ENCODE assay signal across 8 mouse cellular contexts in the genomic region with DNA sequence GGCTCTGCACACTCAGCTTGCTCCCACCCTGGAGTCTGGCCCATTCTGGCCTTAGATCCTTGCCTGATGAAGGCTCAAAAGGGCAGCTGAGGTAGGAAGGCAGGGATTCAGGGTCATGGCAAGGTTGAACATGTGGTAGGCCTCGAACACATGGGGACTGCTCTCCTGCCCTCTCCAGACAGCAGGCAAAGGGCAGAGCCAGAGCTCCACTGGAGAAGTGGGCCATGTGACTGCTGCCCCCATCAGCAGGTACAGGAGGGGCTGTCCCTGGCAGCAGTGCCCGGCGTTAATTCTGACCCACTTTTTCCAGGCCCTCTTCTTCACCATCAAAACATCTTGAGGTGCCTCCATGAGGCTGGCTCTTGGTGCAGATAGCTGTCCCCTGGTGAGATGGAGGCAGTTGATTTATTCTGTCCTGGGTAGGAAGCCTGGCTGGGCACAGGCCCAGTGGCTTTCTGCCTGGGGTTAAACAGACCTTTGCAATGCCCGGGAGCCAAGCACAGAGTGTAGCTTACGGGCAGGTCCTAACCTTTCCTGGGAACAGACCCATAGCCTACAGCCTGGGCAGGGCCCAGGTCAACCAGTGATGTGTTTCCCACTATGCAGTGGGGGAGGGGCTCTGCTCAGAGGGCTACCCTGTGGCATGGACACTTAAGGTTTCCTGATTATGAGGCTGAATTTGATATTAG. TPM values are rescaled to one million over a fixed set of nuclear protein-coding genes. Genes with fewer than 3 reads are reported as not detected.
DNase-seq lines count a peak whose midpoint lies in the region; ATAC-seq and TF ChIP-seq lines count a peak whose summit lies in the region.

No protein-coding gene starts in this region.

- 57% methylated on average over 5 of the region's 5 CpGs for WGBS in heart, embryonic 13.5 days
- 72% methylated on average over 5 of the region's 5 CpGs for WGBS in bone marrow, adult 2 months
- 79% methylated on average over 5 of the region's 5 CpGs for WGBS in forebrain, embryonic 16.5 days
- WGBS in liver, embryonic 11.5 days: 65% methylated on average over 5 of the region's 5 CpGs

- H3K4me1 ChIP-seq in heart, embryonic 13.5 days: peaks cover 62% of the 10 kb centered on the region
- H3K4me1 ChIP-seq in bone marrow, adult 2 months (ENCODE audit: control insufficient read depth, insufficient read depth, low read length): peaks cover 2% of the 10 kb centered on the region; the same call in 1 of the 2 replicates
- H3K4me1 ChIP-seq in forebrain, embryonic 16.5 days (replicated peaks; ENCODE audit: control insufficient read depth, insufficient read depth, low read length): peaks cover 29% of the 10 kb centered on the region
- peaks cover 44% of the 10 kb centered on the region for H3K4me1 ChIP-seq in liver, embryonic 11.5 days (replicated peaks; ENCODE audit: control insufficient read depth, insufficient read depth, low read length)

- no peaks in the 10 kb centered on the region for H3K27me3 ChIP-seq in heart, embryonic 13.5 days (replicated peaks)
- H3K27me3 ChIP-seq in forebrain, embryonic 16.5 days (replicated peaks; ENCODE audit: control insufficient read depth, insufficient read depth, low read length): no peaks in the 10 kb centered on the region
- H3K27me3 ChIP-seq in liver, embryonic 11.5 days (replicated peaks; ENCODE audit: control insufficient read depth, insufficient read depth, low read length): no peaks in the 10 kb centered on the region

- TF ChIP-seq CTCF in bone marrow, adult 2 months (IDR thresholded peaks at IDR 0.05; ENCODE audit: control insufficient read depth, insufficient read depth, low read length): no peak

- ATAC-seq in heart, embryonic 13.5 days (ENCODE audit: extremely low read depth, insufficient number of reproducible peaks, low FRiP score, low TSS enrichment): no peak
- ATAC-seq in forebrain, embryonic 16.5 days: no peak
- no peak for ATAC-seq in liver, embryonic 11.5 days (replicated peaks; ENCODE audit: low FRiP score)

- peak overlapping the region; percentile 95 for H3K9ac ChIP-seq in heart, embryonic 13.5 days
- no peak overlapping the region for H3K9ac ChIP-seq in forebrain, embryonic 16.5 days (replicated peaks; ENCODE audit: low read depth, low read length)
- peak overlapping the region; percentile 98 for H3K9ac ChIP-seq in liver, embryonic 11.5 days (ENCODE audit: low read depth, low read length)

- no peak for TF ChIP-seq POLR2A in bone marrow, adult 2 months (IDR thresholded peaks at IDR 0.05; ENCODE audit: borderline replicate concordance, control insufficient read depth, low read depth, low read length)

- peaks cover 54% of the 10 kb centered on the region for H3K36me3 ChIP-seq in heart, embryonic 13.5 days
- peaks cover 7% of the 10 kb centered on the region for H3K36me3 ChIP-seq in forebrain, embryonic 16.5 days (ENCODE audit: control insufficient read depth, insufficient read depth)
- peaks cover 43% of the 10 kb centered on the region for H3K36me3 ChIP-seq in liver, embryonic 11.5 days (ENCODE audit: control insufficient read depth, insufficient read depth, low read length)

- peak overlapping the region; percentile 84 for H3K27ac ChIP-seq in heart, embryonic 13.5 days (replicated peaks)
- H3K27ac ChIP-seq in bone marrow, adult 2 months (ENCODE audit: control insufficient read depth, insufficient read depth, low read depth, low read length, poor library complexity): peak overlapping the region; percentile 67
- H3K27ac ChIP-seq in forebrain, embryonic 16.5 days (ENCODE audit: low read length): no peak overlapping the region
- H3K27ac ChIP-seq in liver, embryonic 11.5 days (ENCODE audit: low read depth, low read length): peak overlapping the region; percentile 92

- DNase-seq in heart, postnatal 4 days: no peak
- DNase-seq in liver, embryonic 11.5 days (ENCODE audit: low spot score): no peak
- DNase-seq in retina, postnatal 1 day: no peak
- DNase-seq in right cerebral cortex, postnatal 25 days: no peak
- DNase-seq in thymus, postnatal 25 days: no peak

- no peaks in the 10 kb centered on the region for H3K9me3 ChIP-seq in heart, embryonic 13.5 days
- no peaks in the 10 kb centered on the region for H3K9me3 ChIP-seq in forebrain, embryonic 16.5 days (ENCODE audit: control insufficient read depth, low read length)
- H3K9me3 ChIP-seq in liver, embryonic 11.5 days (ENCODE audit: control insufficient read depth, low read length): no peaks in the 10 kb centered on the region

- H3K4me3 ChIP-seq in heart, embryonic 13.5 days: peak overlapping the region; percentile 75
- H3K4me3 ChIP-seq in bone marrow, adult 2 months (replicated peaks; ENCODE audit: control insufficient read depth, low read depth, low read length): peak overlapping the region; percentile 63
- no peak overlapping the region for H3K4me3 ChIP-seq in forebrain, embryonic 16.5 days (replicated peaks; ENCODE audit: low read length)
- H3K4me3 ChIP-seq in liver, embryonic 11.5 days (ENCODE audit: low read depth, low read length): peak overlapping the region; percentile 95

- H3K4me2 ChIP-seq in heart, embryonic 13.5 days: peak overlapping the region; percentile 97
- H3K4me2 ChIP-seq in forebrain, embryonic 16.5 days (ENCODE audit: low read length): peak overlapping the region; percentile 67; the same call in 1 of the 2 replicates
- peak overlapping the region; percentile 82 for H3K4me2 ChIP-seq in liver, embryonic 11.5 days

RNA-seq across cellular contexts. Expression of gene Bsg, which starts 2.3 kb away (rescaled TPM):
- 1,093 and 1,212 TPM in 2 replicates for polyA plus RNA-seq in heart, embryonic 13.5 days (2015; fragmentation: Nextera tagmentation; extraction: Ambion mirVana)
- 100 to 1,000 TPM; 793 to 876 TPM for total RNA-seq in heart, postnatal 4 days (2021)
- polyA plus RNA-seq in bone marrow, adult 2 months (2011; ENCODE audit: insufficient read depth, insufficient read length, low replicate concordance, missing spikeins): 465 and 588 TPM in 2 replicates
- 726 and 729 TPM in 2 replicates for polyA plus RNA-seq in forebrain, embryonic 16.5 days (2015; fragmentation: Nextera tagmentation; extraction: Ambion mirVana)
- 992 and 1,001 TPM in 2 replicates for polyA plus RNA-seq in liver, embryonic 11.5 days (2014; fragmentation: Nextera tagmentation; extraction: Ambion mirVana)

RNA-seq across cellular contexts. Expression of gene Hcn2, which starts 9.9 kb away (rescaled TPM):
- polyA plus RNA-seq in heart, embryonic 13.5 days (2015; fragmentation: Nextera tagmentation; extraction: Ambion mirVana): 0.06 and 0.09 TPM in 2 replicates
- total RNA-seq in heart, postnatal 4 days (2021): 1 to 10 TPM; 7.6 to 9.5 TPM
- polyA plus RNA-seq in bone marrow, adult 2 months (2011; ENCODE audit: insufficient read depth, insufficient read length, low replicate concordance, missing spikeins): 0.31 TPM in 1 of 2 replicates, not detected in the other
- polyA plus RNA-seq in forebrain, embryonic 16.5 days (2015; fragmentation: Nextera tagmentation; extraction: Ambion mirVana): 0.39 and 0.52 TPM in 2 replicates
- polyA plus RNA-seq in liver, embryonic 11.5 days (2014; fragmentation: Nextera tagmentation; extraction: Ambion mirVana): not detected in 2 replicates

RNA-seq across cellular contexts. Expression of gene Gzmm, which starts 17.7 kb away (rescaled TPM):
- 0.67 and 1.0 TPM in 2 replicates for polyA plus RNA-seq in heart, embryonic 13.5 days (2015; fragmentation: Nextera tagmentation; extraction: Ambion mirVana)
- 1 to 10 TPM; 2.9 to 3.7 TPM for total RNA-seq in heart, postnatal 4 days (2021)
- polyA plus RNA-seq in bone marrow, adult 2 months (2011; ENCODE audit: insufficient read depth, insufficient read length, low replicate concordance, missing spikeins): not detected in 2 replicates
- polyA plus RNA-seq in forebrain, embryonic 16.5 days (2015; fragmentation: Nextera tagmentation; extraction: Ambion mirVana): 1.7 and 1.8 TPM in 2 replicates
- 0.16 and 0.45 TPM in 2 replicates for polyA plus RNA-seq in liver, embryonic 11.5 days (2014; fragmentation: Nextera tagmentation; extraction: Ambion mirVana)

RNA-seq across cellular contexts. Expression of gene Cdc34, which starts 24.6 kb away (rescaled TPM):
- polyA plus RNA-seq in heart, embryonic 13.5 days (2015; fragmentation: Nextera tagmentation; extraction: Ambion mirVana): 122 and 136 TPM in 2 replicates
- 100 to 1,000 TPM; 134 to 145 TPM for total RNA-seq in heart, postnatal 4 days (2021)
- 82.1 and 98.6 TPM in 2 replicates for polyA plus RNA-seq in bone marrow, adult 2 months (2011; ENCODE audit: insufficient read depth, insufficient read length, low replicate concordance, missing spikeins)
- polyA plus RNA-seq in forebrain, embryonic 16.5 days (2015; fragmentation: Nextera tagmentation; extraction: Ambion mirVana): 61.1 and 71.1 TPM in 2 replicates
- polyA plus RNA-seq in liver, embryonic 11.5 days (2014; fragmentation: Nextera tagmentation; extraction: Ambion mirVana): 213 and 236 TPM in 2 replicates

RNA-seq across cellular contexts. Expression of gene Tpgs1, which starts 37.4 kb away (rescaled TPM):
- polyA plus RNA-seq in heart, embryonic 13.5 days (2015; fragmentation: Nextera tagmentation; extraction: Ambion mirVana): 41.4 and 43.1 TPM in 2 replicates
- total RNA-seq in heart, postnatal 4 days (2021): 10 to 100 TPM; 18.8 to 20.3 TPM
- polyA plus RNA-seq in bone marrow, adult 2 months (2011; ENCODE audit: insufficient read depth, insufficient read length, low replicate concordance, missing spikeins): 4.9 and 12.2 TPM in 2 replicates
- 75.9 and 76.6 TPM in 2 replicates for polyA plus RNA-seq in forebrain, embryonic 16.5 days (2015; fragmentation: Nextera tagmentation; extraction: Ambion mirVana)
- 48.5 and 50.5 TPM in 2 replicates for polyA plus RNA-seq in liver, embryonic 11.5 days (2014; fragmentation: Nextera tagmentation; extraction: Ambion mirVana)
